Mouse (Mus musculus) E14TG2a.4 (cell line): ENCODE measurements around the gene Zfhx3.

Experiments used
- H3K27me3 ChIP-seq: 2 replicates; pipeline ENCODE4 v1.6.1; 2014; ENCODE audit warnings: low read length, control low read depth; ENCODE audit not compliant: insufficient read depth
- H3K36me3 ChIP-seq: 2 replicates; pipeline ENCODE4 v1.6.1; 2014; ENCODE audit warnings: low read length, control low read depth; ENCODE audit not compliant: insufficient read depth
- H3K4me1 ChIP-seq: replicated peaks from 2 replicates; pipeline ENCODE4 v1.6.1; 2014; ENCODE audit warnings: low read depth, low read length, control low read depth
- H3K4me3 ChIP-seq: replicated peaks from 2 replicates; pipeline ENCODE4 v1.5.1; 2014; ENCODE audit warnings: mild to moderate bottlenecking, low read length
- H3K9me3 ChIP-seq: 2 replicates; pipeline ENCODE4 v1.6.1; 2014; ENCODE audit warnings: low read length, control low read depth
- CTCF ChIP-seq: conservative IDR thresholded peaks from 2 replicates; pipeline ENCODE4 v1.5.1; 2014; ENCODE audit warnings: low read length
- NANOG ChIP-seq: IDR thresholded peaks from 2 replicates; pipeline ENCODE4 v1.6.1; 2014; ENCODE audit warnings: borderline replicate concordance, low read length, mixed read lengths
- POU5F1 ChIP-seq: IDR thresholded peaks from 2 replicates; pipeline ENCODE4 v1.6.1; 2014; ENCODE audit warnings: low read length, borderline replicate concordance

Zfhx3 gene

DNA sequence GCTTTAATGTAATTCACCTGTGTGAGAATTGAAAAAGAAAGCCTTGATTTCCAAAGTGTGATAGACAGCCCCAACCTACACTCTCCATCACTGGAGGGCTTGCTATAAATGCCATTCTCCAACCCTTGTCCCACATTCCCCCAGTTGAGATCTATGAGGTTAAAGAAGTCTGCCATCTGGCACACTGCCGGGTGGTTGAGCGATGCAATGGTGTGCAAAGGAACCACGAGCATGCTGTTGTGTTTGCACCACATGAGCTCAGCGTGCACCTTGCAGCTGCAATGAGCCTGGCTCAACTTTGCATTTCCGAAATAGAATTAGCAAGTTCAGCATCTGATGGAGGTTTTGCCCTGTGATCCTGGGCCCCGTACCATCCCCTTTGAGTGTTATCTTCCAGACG, 575.7 kb downstream of the Zfhx3 start:
- TF ChIP-seq CTCF = no peak
- TF ChIP-seq POU5F1 = no peak
- no peak for TF ChIP-seq NANOG
- H3K9me3 ChIP-seq = no peaks in the 10 kb centered on the region
- no peaks in the 10 kb centered on the region for H3K36me3 ChIP-seq
- H3K27me3 ChIP-seq = no peaks in the 10 kb centered on the region
- H3K4me1 ChIP-seq = no peaks in the 10 kb centered on the region
- H3K4me3 ChIP-seq = no peak overlapping the region

DNA sequence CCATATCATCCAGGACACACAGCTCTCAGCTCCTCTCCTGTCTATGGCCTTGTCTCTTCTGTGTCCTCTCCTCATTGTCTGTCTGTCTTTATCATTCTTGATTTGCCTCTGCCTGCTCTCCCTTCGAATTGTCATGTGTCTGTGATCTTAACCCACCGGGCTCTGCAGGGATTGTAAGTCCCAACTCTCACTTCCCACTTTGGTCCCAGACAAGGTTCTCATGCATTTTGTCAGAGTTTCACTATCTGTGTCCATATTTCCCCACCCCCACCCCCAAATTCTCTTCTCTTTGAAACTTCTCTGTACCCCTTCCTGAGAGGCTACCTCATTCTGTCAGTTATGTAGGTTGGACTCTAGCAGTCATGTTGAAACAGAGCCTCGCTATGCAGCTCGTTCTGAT, 579.6 kb downstream of the Zfhx3 start:
- no peaks in the 10 kb centered on the region for H3K36me3 ChIP-seq
- no peaks in the 10 kb centered on the region for H3K9me3 ChIP-seq
- H3K4me3 ChIP-seq = no peak overlapping the region
- no peak for TF ChIP-seq POU5F1
- no peak for TF ChIP-seq NANOG
- no peak for TF ChIP-seq CTCF
- no peaks in the 10 kb centered on the region for H3K27me3 ChIP-seq
- H3K4me1 ChIP-seq = no peaks in the 10 kb centered on the region

GRCm38 (mm10) chr8:108529421-108529820, 587.0 kb downstream of the Zfhx3 start:
- Histone ChIP-seq H3K9me3 (0 out of 2 replicates have a peak, but pooled peaks cover 5% of the 10 kb centered on the region), H3K4me1 (peaks cover 8% of the 10 kb centered on the region)
- TF ChIP-seq POU5F1 (no peak), NANOG (no peak), CTCF (no peak)

DNA sequence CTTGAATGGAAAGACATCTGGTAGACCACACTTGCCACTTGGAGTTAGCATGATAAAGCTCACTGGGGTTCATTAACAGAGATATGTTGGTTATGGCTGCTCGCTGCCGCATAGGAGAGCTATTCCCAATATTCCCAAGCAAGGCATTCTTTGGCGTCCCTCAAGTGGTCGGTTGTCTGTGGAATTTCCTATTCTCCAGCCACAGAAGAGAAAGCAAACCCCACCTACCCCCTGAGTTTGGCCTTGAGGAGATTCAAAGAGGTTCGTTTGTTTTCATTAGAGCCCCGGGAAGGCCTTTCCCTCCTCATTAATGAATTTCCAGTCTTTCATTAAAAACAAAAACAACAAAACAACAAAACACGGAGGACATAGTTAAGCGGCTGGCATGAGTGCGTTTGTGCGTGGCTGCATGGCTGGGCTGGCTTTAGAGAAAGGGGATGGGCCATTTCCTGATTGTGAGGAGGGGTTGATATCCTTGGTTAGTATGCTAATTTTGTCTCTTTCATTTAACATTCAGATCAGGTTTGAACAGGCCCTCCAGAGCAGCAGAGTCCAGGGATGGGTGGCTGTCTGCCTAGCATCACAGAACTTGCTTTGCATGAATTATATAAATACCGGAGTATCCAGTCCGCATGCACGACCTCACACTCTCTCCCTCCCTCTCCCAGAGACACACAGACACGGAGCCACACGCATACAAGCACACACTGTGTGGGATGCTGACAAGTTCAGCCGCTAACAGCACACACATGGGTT, 592.9 kb downstream of the Zfhx3 start:
- TF ChIP-seq NANOG (peak; percentile 90), POU5F1 (no peak)
- Histone ChIP-seq H3K36me3 (no peaks in the 10 kb centered on the region), H3K27me3 (peaks cover 39% of the 10 kb centered on the region), H3K4me3 (no peak overlapping the region), H3K4me1 (peaks cover 41% of the 10 kb centered on the region), H3K9me3 (0 out of 2 replicates have a peak, but pooled peaks cover 5% of the 10 kb centered on the region)

More at GRCm38 (mm10) chr8:108529421-108529820, 587.0 kb downstream of the Zfhx3 start:
- Histone ChIP-seq H3K36me3 (no peaks in the 10 kb centered on the region), H3K27me3 (peaks cover 22% of the 10 kb centered on the region), H3K4me3 (no peak overlapping the region)

GRCm38 (mm10) chr8:108536186-108536585, 593.7 kb downstream of the Zfhx3 start:
- TF ChIP-seq POU5F1 = no peak
- TF ChIP-seq NANOG = no peak
- no peak for TF ChIP-seq CTCF
- Histone ChIP-seq H3K36me3 (no peaks in the 10 kb centered on the region), H3K9me3 (0 out of 2 replicates have a peak, but pooled peaks cover 5% of the 10 kb centered on the region), H3K4me1 (peaks cover 41% of the 10 kb centered on the region), H3K27me3 (peaks cover 37% of the 10 kb centered on the region), H3K4me3 (no peak overlapping the region)

DNA sequence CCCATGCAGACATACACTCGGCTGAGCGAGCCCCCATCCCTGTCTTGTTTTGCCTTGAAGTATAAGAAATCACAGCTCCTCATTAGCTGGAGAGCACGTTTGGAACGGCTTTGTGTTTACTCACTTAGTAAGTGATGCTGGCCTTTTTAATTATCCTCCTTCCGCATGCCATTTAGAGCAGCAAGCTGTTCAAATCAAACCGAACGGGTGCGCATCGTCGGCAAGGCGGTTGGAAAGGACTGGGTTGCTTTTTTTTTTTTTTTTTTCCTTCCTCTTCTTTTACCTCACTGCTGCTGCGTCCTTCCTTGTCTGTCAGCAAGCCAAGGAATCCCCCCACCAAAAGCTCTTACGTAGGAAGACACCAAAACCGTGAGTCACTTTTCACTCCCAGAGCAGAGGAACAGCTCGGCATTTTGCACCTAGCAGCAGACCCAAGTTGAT, 594.5 kb downstream of the Zfhx3 start:
- no peak overlapping the region for H3K4me3 ChIP-seq
- no peak for TF ChIP-seq POU5F1
- TF ChIP-seq NANOG = no peak
- no peak for TF ChIP-seq CTCF
- H3K36me3 ChIP-seq = no peaks in the 10 kb centered on the region
- 0 out of 2 replicates have a peak, but pooled peaks cover 5% of the 10 kb centered on the region for H3K9me3 ChIP-seq
- H3K27me3 ChIP-seq = peaks cover 37% of the 10 kb centered on the region
- peaks cover 41% of the 10 kb centered on the region for H3K4me1 ChIP-seq

DNA sequence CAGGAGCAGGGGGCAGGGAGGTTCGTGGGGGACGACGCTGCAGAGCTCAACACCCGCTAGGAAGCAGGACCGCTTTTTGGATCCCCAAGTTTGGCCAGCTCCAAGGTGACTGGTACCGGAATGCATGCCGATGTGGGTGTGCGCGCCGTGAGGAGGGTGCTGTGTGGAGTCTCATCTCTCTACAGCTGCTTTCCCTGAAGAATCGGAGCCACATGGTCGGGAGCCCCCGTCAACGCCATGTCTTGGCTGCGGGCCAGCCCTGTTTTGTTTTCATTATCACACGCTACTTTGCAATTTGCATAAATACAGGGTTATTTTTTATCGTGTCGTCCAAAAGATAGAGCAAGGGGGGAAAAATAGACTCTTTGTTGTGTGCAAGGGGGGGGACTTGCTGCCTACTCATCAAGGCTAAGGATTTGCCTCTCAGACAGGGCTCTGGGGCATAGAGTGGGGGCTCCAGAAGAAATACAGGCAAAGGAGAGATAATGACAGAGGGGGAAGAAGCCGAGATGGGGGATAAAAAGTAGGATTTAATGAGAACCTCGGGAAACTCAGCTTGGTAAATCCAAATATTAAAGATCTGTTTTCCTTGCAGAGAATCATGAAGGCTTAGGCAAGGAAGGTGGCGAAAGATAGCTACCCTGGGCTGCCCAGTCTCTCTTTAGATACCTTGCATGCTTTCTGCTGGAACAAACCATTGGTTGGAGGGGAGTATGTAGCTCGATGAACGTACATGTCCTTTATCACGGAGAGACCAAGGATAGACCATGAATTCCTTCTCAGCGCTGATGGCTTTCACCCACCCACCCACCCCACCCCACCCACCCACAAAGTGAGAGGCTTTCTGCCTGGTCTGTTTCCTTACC, 595.5 kb downstream of the Zfhx3 start:
- Histone ChIP-seq H3K4me3 (no peak overlapping the region), H3K9me3 (no peaks in the 10 kb centered on the region), H3K27me3 (peaks cover 32% of the 10 kb centered on the region), H3K36me3 (no peaks in the 10 kb centered on the region), H3K4me1 (peaks cover 41% of the 10 kb centered on the region)
- no peak for TF ChIP-seq POU5F1
- no peak for TF ChIP-seq NANOG
- TF ChIP-seq CTCF = no peak

GRCm38 (mm10) chr8:108538929-108539555, 596.6 kb downstream of the Zfhx3 start:
- no peaks in the 10 kb centered on the region for H3K36me3 ChIP-seq
- no peaks in the 10 kb centered on the region for H3K9me3 ChIP-seq
- TF ChIP-seq POU5F1 = no peak
- TF ChIP-seq CTCF = no peak
- TF ChIP-seq NANOG = no peak
- H3K4me3 ChIP-seq = no peak overlapping the region
- H3K4me1 ChIP-seq = peaks cover 37% of the 10 kb centered on the region
- peaks cover 24% of the 10 kb centered on the region for H3K27me3 ChIP-seq
